Mouse (Mus musculus): Measurements from ENCODE around the gene Sin3a.

GRCm38 (mm10) chr9:57152331-57152730 lies 80.5 kb downstream of the Sin3a start:
- TF ChIP-seq CTCF (IDR thresholded peaks at IDR 0.05; ENCODE audit: extremely low read depth, insufficient read depth, insufficient read length, insufficient replicate concordance), result no peak
- no peak for TF ChIP-seq POLR2A (IDR thresholded peaks at IDR 0.05; ENCODE audit: low read depth, low read length)

Measured in spleen, adult 2 months (tissue).